Mouse (Mus musculus) liver, embryonic 16.5 days (tissue): ENCODE data around the gene Slc2a8. TPM values are rescaled to one million over a fixed set of nuclear protein-coding genes. Genes with fewer than 3 reads are reported as not detected.

Experiments used
- polyA plus RNA-seq: library from polyadenylated mRNA; unstranded; fragments of >200 nt; fragmentation: Nextera tagmentation; extraction: Ambion mirVana; gene quantifications from 2 replicates; pipeline ENCODE4 v1.2.1, GENCODE M21; 2015

The Slc2a8 gene
- polyA plus RNA-seq, 1 experiment from 2014 or later, result 8.8 TPM

Other genes starting within 250 kb of the Slc2a8 start
- gene 6330409D20Rik, start 241.1 kb downstream of the Slc2a8 start, polyA plus RNA-seq, result not detected in 2 replicates
- gene Tor2a, start 224.8 kb downstream of the Slc2a8 start, polyA plus RNA-seq, result 25.7 and 26.1 TPM in 2 replicates
- gene Ttc16, start 206.4 kb downstream of the Slc2a8 start, polyA plus RNA-seq, result 0.07 and 0.11 TPM in 2 replicates
- gene Ptrh1, start 206.3 kb downstream of the Slc2a8 start, polyA plus RNA-seq, result 1.2 TPM in 2 replicates
- 0.05 TPM in 1 of 2 replicates, not detected in the other for gene Cfap157, start 197.7 kb downstream of the Slc2a8 start, polyA plus RNA-seq
- gene Stxbp1, start 134.8 kb downstream of the Slc2a8 start, polyA plus RNA-seq, result 2.6 and 2.9 TPM in 2 replicates
- 9.4 and 11.9 TPM in 2 replicates for gene Fam129b, start 106.0 kb downstream of the Slc2a8 start, polyA plus RNA-seq
- gene Rpl12, start 20.5 kb downstream of the Slc2a8 start, polyA plus RNA-seq, result 74.4 and 77.2 TPM in 2 replicates
- 1.9 and 2.2 TPM in 2 replicates for gene Lrsam1, start 20.5 kb downstream of the Slc2a8 start, polyA plus RNA-seq
- gene Garnl3, start 149.6 kb upstream of the Slc2a8 start, polyA plus RNA-seq, result 1.0 and 1.1 TPM in 2 replicates
- gene Angptl2, start 234.0 kb upstream of the Slc2a8 start, polyA plus RNA-seq, result 3.5 and 5.6 TPM in 2 replicates